Mouse (Mus musculus): ENCODE data around the gene Pcare. TPM values are rescaled to one million over a fixed set of nuclear protein-coding genes. Genes with fewer than 3 reads are reported as not detected.

The Pcare gene
- polyA plus RNA-seq, 1 experiment from 2014 or later: not detected

- 92% methylated on average over 8 of the region's 8 CpGs for WGBS
- Histone ChIP-seq H3K4me2 (no peak overlapping the region), H3K9ac (no peak overlapping the region), H3K27ac (no peak overlapping the region), H3K9me3 (replicated peaks) (no peaks in the 10 kb centered on the region), H3K4me3 (no peak overlapping the region), H3K4me1 (peaks cover 13% of the 10 kb centered on the region), H3K36me3 (ENCODE audit: poor library complexity, severe bottlenecking) (no peaks in the 10 kb centered on the region), H3K27me3 (no peaks in the 10 kb centered on the region)
- ATAC-seq: no peak
These were observed 57.5 kb downstream of the Pcare start for GRCm38 (mm10) chr17:71695151-71695550.

DNA sequence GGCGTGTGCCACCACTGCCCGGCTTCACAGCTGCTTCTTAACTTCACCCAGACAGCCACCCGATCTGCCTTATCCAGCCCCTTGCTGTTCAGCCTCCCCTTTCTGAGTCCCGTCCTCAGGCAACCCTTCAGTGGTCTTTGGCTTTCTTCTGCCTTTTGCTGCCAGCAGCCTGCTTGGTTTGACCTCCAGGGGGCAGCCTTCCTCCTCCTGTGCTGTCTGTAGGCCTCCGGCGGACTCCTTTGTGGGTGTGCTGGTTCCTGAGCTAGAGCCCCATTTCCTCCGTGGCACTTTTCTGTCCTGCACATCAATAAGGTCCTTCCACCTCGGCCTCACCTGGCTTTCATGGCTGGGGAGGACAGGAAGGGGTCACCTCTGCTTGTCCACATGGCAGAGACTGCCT, 58.9 kb downstream of the Pcare start:
- H3K27ac ChIP-seq: no peak overlapping the region

More for the DNA sequence above, 58.9 kb downstream of the Pcare start:
- H3K9ac ChIP-seq: no peak overlapping the region
- no peak for ATAC-seq
- no peak overlapping the region for H3K4me2 ChIP-seq
- no peak overlapping the region for H3K4me3 ChIP-seq
- H3K9me3 ChIP-seq (replicated peaks): no peaks in the 10 kb centered on the region
- H3K4me1 ChIP-seq: peaks cover 13% of the 10 kb centered on the region
- H3K36me3 ChIP-seq (ENCODE audit: poor library complexity, severe bottlenecking): no peaks in the 10 kb centered on the region
- 52% methylated on average over 8 of the region's 8 CpGs for WGBS
- no peaks in the 10 kb centered on the region for H3K27me3 ChIP-seq

Other genes with a start within 250 kb of the Pcare start
- gene Ndc80, start 226.0 kb downstream of the Pcare start, polyA plus RNA-seq (2015; fragmentation: Nextera tagmentation; extraction: Ambion mirVana): 44.7 and 45.9 TPM in 2 replicates
- gene Spdya, start 200.8 kb downstream of the Pcare start, polyA plus RNA-seq (2015; fragmentation: Nextera tagmentation; extraction: Ambion mirVana): 1.4 and 2.0 TPM in 2 replicates
- gene Wdr43, start 137.0 kb downstream of the Pcare start, polyA plus RNA-seq (2015; fragmentation: Nextera tagmentation; extraction: Ambion mirVana): 54.6 and 60.7 TPM in 2 replicates
- 0.22 and 0.52 TPM in 2 replicates for gene Togaram2, start 79.6 kb downstream of the Pcare start, polyA plus RNA-seq (2015; fragmentation: Nextera tagmentation; extraction: Ambion mirVana)
- gene Clip4, start 15.6 kb upstream of the Pcare start, polyA plus RNA-seq (2015; fragmentation: Nextera tagmentation; extraction: Ambion mirVana): 7.4 and 9.0 TPM in 2 replicates